Mouse (Mus musculus) neural tube, embryonic 12.5 days (tissue): Measurements from ENCODE around the gene Arap2. TPM values are rescaled to one million over a fixed set of nuclear protein-coding genes. Genes with fewer than 3 reads are reported as not detected.

ENCODE experiments used
- ATAC-seq: fragments of 200-750 bp; cut with Nextera tagmentation; 2 replicates; pipeline ENCODE4 v1.8.0; 2017; ENCODE audit warnings: low read depth, mild to moderate bottlenecking, moderate TSS enrichment, moderate library complexity; ENCODE audit not compliant: low FRiP score
- H3K27ac ChIP-seq: fragments of 300-500 bp; sonication (generic); 2 replicates; pipeline ENCODE4 v1.5.1; 2016
- H3K27me3 ChIP-seq: fragments of 300-500 bp; sonication (generic); replicated peaks from 2 replicates; pipeline ENCODE4 v1.6.1; 2016; ENCODE audit warnings: mild to moderate bottlenecking
- H3K36me3 ChIP-seq: fragments of 300-500 bp; sonication (generic); 2 replicates; pipeline ENCODE4 v1.6.1; 2016; ENCODE audit warnings: mild to moderate bottlenecking
- H3K4me1 ChIP-seq: fragments of 300-500 bp; sonication (generic); 2 replicates; pipeline ENCODE4 v1.6.1; 2016
- H3K4me2 ChIP-seq: fragments of 300-500 bp; sonication (generic); replicated peaks from 2 replicates; pipeline ENCODE4 v1.6.1; 2016; ENCODE audit warnings: mild to moderate bottlenecking
- H3K4me3 ChIP-seq: fragments of 300-500 bp; sonication (generic); 2 replicates; pipeline ENCODE4 v1.5.1; 2016
- H3K9ac ChIP-seq: fragments of 300-500 bp; sonication (generic); 2 replicates; pipeline ENCODE4 v1.6.1; 2016; ENCODE audit warnings: mild to moderate bottlenecking
- H3K9me3 ChIP-seq: fragments of 300-500 bp; sonication (generic); 2 replicates; pipeline ENCODE4 v1.6.1; 2016; ENCODE audit warnings: mild to moderate bottlenecking
- WGBS: fragments of 180-500 bp; shearing (Covaris S2); methylation state at CpG from one replicate; pipeline ENCODE4 v1.1.7; 2016; 5-methylcytosine and 5-hydroxymethylcytosine counted together
- polyA plus RNA-seq: library from polyadenylated mRNA; unstranded; fragments of >200 nt; fragmentation: Nextera tagmentation; extraction: Ambion mirVana; gene quantifications from 2 replicates; pipeline ENCODE4 v1.2.1, GENCODE M21; 2016

The Arap2 gene
- polyA plus RNA-seq, 1 experiment from 2014 or later: 1.1 TPM

DNA sequence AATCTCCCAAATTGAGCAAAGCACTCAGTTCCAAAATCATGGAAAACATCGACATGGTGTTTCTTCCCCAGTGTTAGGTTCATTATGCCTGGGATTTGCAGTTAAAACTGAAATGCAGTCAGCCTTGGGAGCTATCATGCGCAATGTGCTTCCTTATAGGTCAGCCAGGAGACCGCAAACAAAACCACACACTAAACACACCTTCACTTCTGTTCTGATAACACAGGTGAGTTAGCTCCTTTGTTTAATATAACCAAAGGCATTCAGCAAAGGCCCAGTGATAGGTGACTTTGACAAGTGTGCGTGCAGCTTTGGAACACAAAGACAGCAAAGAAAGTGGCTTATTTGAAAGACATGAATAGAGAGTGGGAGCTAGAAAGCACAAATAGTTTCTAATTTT, 101.1 kb downstream of the Arap2 start:
- no peak for ATAC-seq

DNA sequence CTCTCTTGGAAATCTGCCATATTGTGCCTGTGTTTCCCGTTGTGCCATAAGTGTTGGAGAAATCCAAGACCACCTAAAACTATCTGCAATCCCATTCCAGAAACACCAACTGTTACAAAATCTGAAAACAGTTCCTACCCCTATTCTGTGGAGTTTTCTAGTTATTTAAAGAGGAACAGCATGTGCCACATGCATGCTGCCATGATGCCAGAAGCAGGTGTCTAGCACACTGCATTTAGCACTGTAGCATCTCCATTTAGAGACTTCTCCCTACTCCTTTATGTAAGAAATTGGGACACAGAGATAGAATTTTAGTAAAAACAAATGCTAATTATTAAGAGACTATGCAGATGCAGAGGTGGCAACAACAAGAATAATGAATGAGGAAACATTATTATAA, 102.8 kb downstream of the Arap2 start:
- Histone ChIP-seq H3K27me3 (no peaks in the 10 kb centered on the region), H3K36me3 (no peaks in the 10 kb centered on the region), H3K4me2 (no peak overlapping the region), H3K4me3 (no peak overlapping the region), H3K4me1 (no peaks in the 10 kb centered on the region), H3K9me3 (no peaks in the 10 kb centered on the region), H3K9ac (no peak overlapping the region), H3K27ac (no peak overlapping the region)
- no peak for ATAC-seq
- 92% methylated on average over 1 of the region's 1 CpGs for WGBS

More for the DNA sequence above, 101.1 kb downstream of the Arap2 start:
- H3K4me3 ChIP-seq: no peak overlapping the region
- H3K4me1 ChIP-seq: no peaks in the 10 kb centered on the region
- H3K27me3 ChIP-seq: no peaks in the 10 kb centered on the region
- H3K9me3 ChIP-seq: no peaks in the 10 kb centered on the region
- H3K27ac ChIP-seq: no peak overlapping the region
- no peak overlapping the region for H3K9ac ChIP-seq
- no peak overlapping the region for H3K4me2 ChIP-seq
- no peaks in the 10 kb centered on the region for H3K36me3 ChIP-seq
- 83% methylated on average over 4 of the region's 4 CpGs for WGBS

DNA sequence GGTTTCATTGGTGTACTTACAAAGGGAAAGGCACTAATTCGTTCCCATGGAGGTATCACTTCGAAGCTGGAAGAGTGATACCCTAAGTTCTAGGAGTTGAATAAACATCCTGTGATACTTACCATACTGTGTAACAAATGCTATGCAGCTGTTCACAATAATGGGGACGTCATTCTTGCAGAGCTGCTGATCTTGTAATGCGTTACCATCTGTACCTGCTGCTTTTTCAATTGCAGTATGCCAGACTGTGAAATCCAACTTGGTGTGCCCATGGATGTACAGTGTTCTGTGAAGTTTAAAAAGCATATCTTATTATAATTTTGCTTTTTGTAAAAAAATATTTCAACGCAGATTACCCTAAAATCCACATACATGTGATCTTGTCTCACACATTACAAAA, 112.0 kb downstream of the Arap2 start:
- H3K36me3 ChIP-seq: no peaks in the 10 kb centered on the region
- 74% methylated on average over 5 of the region's 5 CpGs for WGBS
- H3K27ac ChIP-seq: no peak overlapping the region
- no peaks in the 10 kb centered on the region for H3K27me3 ChIP-seq
- no peaks in the 10 kb centered on the region for H3K9me3 ChIP-seq
- no peaks in the 10 kb centered on the region for H3K4me1 ChIP-seq
- no peak for ATAC-seq
- no peak overlapping the region for H3K9ac ChIP-seq
- no peak overlapping the region for H3K4me2 ChIP-seq
- H3K4me3 ChIP-seq: no peak overlapping the region

DNA sequence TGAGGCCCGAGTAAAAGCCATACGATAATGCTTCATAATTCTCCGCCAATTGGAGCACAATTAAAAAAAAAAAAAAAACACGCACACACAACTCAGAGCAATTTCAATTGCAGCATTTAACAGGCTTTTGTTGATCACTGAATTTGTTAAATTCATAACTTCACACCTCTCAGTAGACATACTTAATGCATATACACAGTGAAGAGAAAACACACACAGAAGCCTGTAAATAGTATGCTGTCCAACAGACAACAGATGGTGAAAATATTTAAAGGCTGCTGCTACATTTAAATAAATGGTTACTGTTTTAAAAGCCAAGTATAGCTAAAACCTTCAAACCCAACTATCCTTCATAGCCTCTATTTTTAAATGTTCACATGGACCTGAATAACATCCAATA, 123.6 kb downstream of the Arap2 start:
- Histone ChIP-seq H3K36me3 (no peaks in the 10 kb centered on the region), H3K9me3 (no peaks in the 10 kb centered on the region), H3K4me1 (no peaks in the 10 kb centered on the region), H3K9ac (no peak overlapping the region), H3K4me3 (no peak overlapping the region), H3K27ac (no peak overlapping the region), H3K27me3 (no peaks in the 10 kb centered on the region), H3K4me2 (no peak overlapping the region)
- no peak for ATAC-seq
- 96% methylated on average over 4 of the region's 4 CpGs for WGBS

DNA sequence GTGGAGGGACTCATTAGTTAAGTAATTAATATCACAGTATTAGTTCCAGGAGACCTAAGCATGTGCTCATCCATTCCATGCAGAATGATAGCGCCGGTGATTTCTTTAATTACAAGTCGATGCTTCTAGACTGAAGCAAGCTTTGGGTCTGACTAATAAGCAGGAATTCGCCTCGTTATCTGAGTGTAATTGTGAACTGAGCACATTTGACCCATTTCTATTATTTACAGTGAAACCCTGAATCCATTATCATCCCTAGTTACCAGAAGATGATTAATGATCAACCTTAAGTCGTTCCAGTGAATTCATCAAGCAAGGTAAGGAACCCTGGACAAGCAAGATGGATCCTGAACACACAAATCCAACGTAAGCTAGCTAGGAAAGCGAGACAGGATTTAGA, 125.5 kb downstream of the Arap2 start:
- 81% methylated on average over 8 of the region's 8 CpGs for WGBS
- no peaks in the 10 kb centered on the region for H3K4me1 ChIP-seq
- H3K4me3 ChIP-seq: no peak overlapping the region
- H3K9ac ChIP-seq: no peak overlapping the region
- H3K36me3 ChIP-seq: no peaks in the 10 kb centered on the region
- no peak overlapping the region for H3K4me2 ChIP-seq
- no peaks in the 10 kb centered on the region for H3K9me3 ChIP-seq
- no peak for ATAC-seq
- no peaks in the 10 kb centered on the region for H3K27me3 ChIP-seq
- H3K27ac ChIP-seq: no peak overlapping the region

DNA sequence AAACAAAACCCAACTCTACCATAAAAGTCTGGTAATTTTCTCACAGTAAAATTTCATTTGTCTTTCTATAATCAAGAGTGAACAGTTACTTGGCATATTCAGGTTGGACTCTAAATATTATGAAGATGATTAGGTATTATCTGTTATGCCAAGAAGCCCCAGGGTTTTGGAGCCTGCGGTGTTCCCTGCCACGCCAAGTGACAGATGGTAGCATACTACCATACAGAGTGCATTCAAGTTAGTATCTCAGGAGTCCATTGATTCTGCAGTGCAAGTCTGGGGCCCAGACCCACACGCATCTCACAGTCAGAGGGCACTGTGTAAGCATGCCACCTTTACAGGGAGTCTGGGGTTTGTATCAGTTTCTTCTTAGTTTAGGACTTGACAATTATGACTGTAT, 129.6 kb downstream of the Arap2 start:
- no peaks in the 10 kb centered on the region for H3K4me1 ChIP-seq
- 83% methylated on average over 3 of the region's 3 CpGs for WGBS
- no peaks in the 10 kb centered on the region for H3K36me3 ChIP-seq
- no peak overlapping the region for H3K4me2 ChIP-seq
- no peaks in the 10 kb centered on the region for H3K9me3 ChIP-seq
- no peak overlapping the region for H3K4me3 ChIP-seq
- H3K9ac ChIP-seq: no peak overlapping the region
- no peaks in the 10 kb centered on the region for H3K27me3 ChIP-seq
- ATAC-seq: no peak
- H3K27ac ChIP-seq: no peak overlapping the region

DNA sequence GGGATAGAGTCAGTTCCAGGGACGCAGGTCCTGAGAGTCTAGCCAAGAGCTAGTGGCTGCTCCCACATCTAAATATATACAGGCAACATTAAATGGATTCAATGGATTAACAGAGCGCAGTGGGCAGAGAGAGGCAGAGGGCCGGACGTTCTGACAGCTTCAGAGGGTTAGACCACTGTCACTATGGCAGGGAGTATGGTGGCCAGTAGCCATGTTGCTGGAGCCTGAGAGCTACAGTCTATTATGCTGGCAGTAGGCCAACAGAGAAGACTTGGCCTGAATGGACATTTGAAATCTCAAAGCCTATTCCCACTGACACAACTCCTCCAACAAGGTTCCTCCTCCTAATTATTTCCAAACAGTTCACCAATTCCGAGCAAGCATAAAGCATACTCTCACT, 137.1 kb downstream of the Arap2 start:
- Histone ChIP-seq H3K36me3 (no peaks in the 10 kb centered on the region), H3K4me1 (no peaks in the 10 kb centered on the region), H3K27me3 (no peaks in the 10 kb centered on the region), H3K4me2 (no peak overlapping the region), H3K27ac (no peak overlapping the region), H3K9ac (no peak overlapping the region), H3K4me3 (no peak overlapping the region), H3K9me3 (no peaks in the 10 kb centered on the region)
- ATAC-seq: no peak
- WGBS: 93% methylated on average over 5 of the region's 5 CpGs

DNA sequence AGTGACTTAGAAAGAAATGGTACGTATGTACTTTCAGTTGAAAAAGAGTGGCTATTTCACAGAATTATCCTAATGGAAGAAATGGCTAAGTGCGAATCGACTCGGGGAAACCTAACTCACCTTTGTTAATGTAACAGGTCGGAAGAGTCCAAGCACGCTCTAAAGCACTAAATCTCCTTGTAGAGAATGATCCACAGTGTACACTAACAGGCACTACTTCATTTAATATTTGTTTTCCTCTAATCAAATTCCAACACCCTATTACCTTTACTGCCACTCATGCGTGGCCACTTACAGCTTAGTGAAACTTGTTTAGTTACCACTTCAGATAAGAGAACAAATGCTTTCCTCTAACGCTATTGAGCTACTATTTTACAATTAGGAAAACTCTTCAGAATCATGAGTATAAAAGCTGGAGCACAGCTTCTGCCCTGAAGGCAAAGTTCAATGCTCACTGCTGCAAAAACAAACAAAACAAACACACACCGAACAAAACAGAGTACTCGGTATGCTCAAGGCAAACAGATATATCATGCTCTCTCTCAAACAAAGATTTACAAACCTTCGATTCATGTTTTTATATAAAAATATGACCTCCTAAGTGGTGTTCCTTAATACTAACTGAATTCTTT, 143.0 kb downstream of the Arap2 start:
- Histone ChIP-seq H3K4me1 (no peaks in the 10 kb centered on the region), H3K27me3 (no peaks in the 10 kb centered on the region), H3K9ac (no peak overlapping the region), H3K4me3 (no peak overlapping the region), H3K27ac (no peak overlapping the region), H3K36me3 (no peaks in the 10 kb centered on the region), H3K9me3 (no peaks in the 10 kb centered on the region), H3K4me2 (no peak overlapping the region)
- WGBS: 91% methylated on average over 11 of the region's 11 CpGs
- no peak for ATAC-seq

DNA sequence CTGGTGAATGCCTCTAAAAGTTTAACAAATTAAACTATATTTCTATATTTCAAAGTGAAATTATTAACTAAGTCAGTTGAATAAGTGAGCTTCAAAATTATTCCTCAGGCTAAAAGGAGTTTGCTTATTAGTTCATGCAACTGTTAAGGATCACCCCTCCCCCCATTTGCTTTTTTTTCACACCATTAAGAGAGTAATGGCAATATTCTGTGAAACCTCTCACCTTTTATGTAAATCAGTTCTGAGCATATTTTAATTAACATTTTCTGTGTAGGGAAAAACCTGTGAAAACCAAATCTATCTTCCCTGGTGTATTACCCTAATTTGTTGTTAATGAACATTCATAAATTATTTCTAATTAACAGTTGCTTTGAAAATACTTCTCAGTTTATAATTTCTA, 147.7 kb downstream of the Arap2 start:
- H3K36me3 ChIP-seq: no peaks in the 10 kb centered on the region
- no peak overlapping the region for H3K4me2 ChIP-seq
- H3K9ac ChIP-seq: no peak overlapping the region
- no peak overlapping the region for H3K4me3 ChIP-seq
- ATAC-seq: no peak
- H3K27me3 ChIP-seq: no peaks in the 10 kb centered on the region
- no peaks in the 10 kb centered on the region for H3K4me1 ChIP-seq
- no peak overlapping the region for H3K27ac ChIP-seq
- H3K9me3 ChIP-seq: no peaks in the 10 kb centered on the region

DNA sequence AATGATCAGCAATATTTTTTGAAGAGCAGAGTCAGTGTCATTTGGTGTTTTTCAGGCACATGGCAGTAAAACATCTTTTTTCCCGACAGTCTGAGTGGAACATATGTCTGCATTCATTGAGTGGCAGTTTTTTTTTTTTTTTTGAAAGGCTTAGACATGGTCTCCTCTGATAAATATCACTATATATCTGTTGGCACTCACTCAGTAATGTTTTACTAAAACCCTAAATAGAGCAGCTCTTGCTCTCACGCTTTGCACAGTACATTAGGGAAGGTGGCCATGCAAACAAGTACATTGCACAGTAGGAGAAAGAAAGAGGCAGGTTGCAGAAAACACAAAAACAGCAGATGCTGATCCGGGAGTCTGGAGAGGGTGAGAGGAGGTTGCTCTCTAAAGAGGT, 154.0 kb downstream of the Arap2 start:
- Histone ChIP-seq H3K4me3 (no peak overlapping the region), H3K9ac (no peak overlapping the region), H3K27ac (no peak overlapping the region), H3K36me3 (no peaks in the 10 kb centered on the region), H3K9me3 (no peaks in the 10 kb centered on the region), H3K4me1 (no peaks in the 10 kb centered on the region), H3K27me3 (no peaks in the 10 kb centered on the region), H3K4me2 (no peak overlapping the region)
- WGBS: 72% methylated on average over 3 of the region's 3 CpGs
- ATAC-seq: no peak

DNA sequence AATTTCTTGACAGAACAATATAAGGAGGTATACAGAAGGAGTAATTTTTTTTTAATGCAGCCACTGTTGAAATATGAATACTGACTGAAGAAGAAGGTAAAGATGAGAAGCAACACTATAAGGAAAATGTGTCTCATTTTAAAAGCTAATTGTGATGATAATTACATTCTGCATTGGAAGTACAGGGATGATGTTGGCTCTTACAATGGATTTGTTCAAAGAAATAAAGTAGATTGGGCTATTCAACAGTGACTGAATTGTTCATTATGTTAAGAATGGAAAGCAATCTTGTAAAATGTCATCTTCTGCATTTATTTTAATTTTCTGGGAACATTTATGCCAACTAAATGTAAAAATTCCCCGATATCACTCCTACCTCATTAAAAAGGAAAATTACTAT, 178.6 kb downstream of the Arap2 start:
- Histone ChIP-seq H3K4me1 (no peaks in the 10 kb centered on the region), H3K4me2 (no peak overlapping the region), H3K36me3 (no peaks in the 10 kb centered on the region), H3K9ac (no peak overlapping the region), H3K27me3 (no peaks in the 10 kb centered on the region), H3K27ac (no peak overlapping the region), H3K4me3 (no peak overlapping the region), H3K9me3 (no peaks in the 10 kb centered on the region)
- ATAC-seq: no peak
- WGBS: 86% methylated on average over 1 of the region's 1 CpGs

DNA sequence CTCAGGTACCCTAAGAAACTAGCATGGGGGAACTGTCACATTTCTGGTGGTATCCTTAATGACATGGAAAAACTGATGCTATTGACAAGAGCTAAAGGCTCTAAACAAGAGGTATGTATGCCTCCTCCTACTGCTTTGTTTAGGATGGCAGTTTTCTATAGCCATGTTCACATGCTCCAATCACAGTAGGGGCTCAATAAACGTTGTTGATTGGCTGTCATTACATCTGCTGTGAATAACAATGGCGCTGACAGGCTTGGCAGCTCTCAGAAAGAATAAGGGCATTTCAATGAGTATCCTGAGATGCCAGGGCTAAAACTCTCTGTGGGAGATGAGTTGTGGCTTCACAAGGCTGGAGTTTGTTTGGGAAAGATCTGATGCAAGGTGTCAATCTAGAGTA, 183.3 kb downstream of the Arap2 start:
- H3K27ac ChIP-seq: no peak overlapping the region
- no peaks in the 10 kb centered on the region for H3K4me1 ChIP-seq
- no peak overlapping the region for H3K9ac ChIP-seq
- WGBS: 25% methylated on average over 2 of the region's 2 CpGs
- ATAC-seq: no peak
- H3K27me3 ChIP-seq: no peaks in the 10 kb centered on the region
- no peaks in the 10 kb centered on the region for H3K36me3 ChIP-seq
- no peak overlapping the region for H3K4me2 ChIP-seq
- no peak overlapping the region for H3K4me3 ChIP-seq
- H3K9me3 ChIP-seq: no peaks in the 10 kb centered on the region

DNA sequence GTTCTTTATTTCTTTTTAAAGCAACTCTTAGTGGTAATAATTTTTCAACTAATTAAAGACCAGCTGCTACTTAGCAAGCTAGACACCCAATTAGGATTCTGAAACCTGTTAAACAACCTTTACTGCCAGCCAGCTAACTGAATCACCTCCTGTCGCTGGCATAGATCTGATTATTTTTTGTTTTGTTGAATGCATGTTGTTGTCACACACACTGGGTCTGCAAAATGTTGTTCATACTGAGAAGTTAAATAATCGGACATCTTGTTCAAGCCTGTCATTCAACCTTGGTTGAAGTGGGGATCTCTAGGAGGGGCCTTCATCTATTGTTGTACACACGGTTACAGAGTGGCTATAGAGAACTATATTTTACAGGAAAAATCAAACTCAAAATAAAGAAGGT, 184.3 kb downstream of the Arap2 start:
- no peak for ATAC-seq
- Histone ChIP-seq H3K36me3 (no peaks in the 10 kb centered on the region), H3K4me2 (no peak overlapping the region), H3K4me1 (no peaks in the 10 kb centered on the region), H3K9me3 (no peaks in the 10 kb centered on the region), H3K27me3 (no peaks in the 10 kb centered on the region), H3K9ac (no peak overlapping the region), H3K27ac (no peak overlapping the region), H3K4me3 (no peak overlapping the region)
- WGBS: 85% methylated on average over 3 of the region's 3 CpGs
